23 mouse cellular contexts compared by ENCODE assay signal in the genomic region with DNA sequence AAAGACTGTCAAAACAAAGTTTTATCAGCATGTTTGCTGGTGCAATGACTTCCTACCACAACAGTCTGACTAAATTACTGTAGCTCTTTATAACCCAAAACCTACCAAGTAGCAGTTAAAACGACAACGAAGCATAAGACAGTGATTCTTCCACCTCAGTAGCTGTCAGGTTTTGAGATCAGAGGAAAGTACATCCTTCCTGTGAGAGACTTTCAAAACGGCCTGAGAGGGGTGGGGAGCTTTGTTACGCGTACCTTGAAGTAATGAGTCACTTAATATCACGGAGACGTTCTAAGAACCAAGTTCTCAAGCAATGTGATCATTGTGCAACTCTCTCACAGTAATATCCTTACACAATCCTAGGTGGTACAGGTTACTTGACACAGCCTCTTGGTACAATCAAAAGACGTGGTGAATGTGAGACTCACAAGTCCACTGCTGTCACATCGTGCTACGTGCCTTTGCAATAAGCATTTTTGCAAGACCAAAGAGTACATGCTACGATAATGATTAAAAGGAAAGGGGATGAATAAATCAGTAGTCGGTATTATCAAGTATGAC. TPM values are rescaled to one million over a fixed set of nuclear protein-coding genes. Genes with fewer than 3 reads are reported as not detected.
DNase-seq lines count a peak whose midpoint lies in the region; ATAC-seq and TF ChIP-seq lines count a peak whose summit lies in the region.
"Had no signal": no experiment of that assay in that cellular context is flagged by ENCODE, and none has a peak within 500 bp of the region (broad histone marks: within the 10 kb centered on the region; RNA-seq: fewer than 3 reads in every experiment).

No protein-coding gene starts in this region.

- peak; percentile 84 for DNase-seq in liver, adult 2 months (ENCODE audit: extremely low read depth, low read depth, low spot score)
- peak; percentile 77 for DNase-seq in CD4-positive helper T cell, adult 2 months (ENCODE audit: low read depth, low spot score)
- peak; percentile 67 for DNase-seq in T-cell, adult 2 months (ENCODE audit: low spot score)
- DNase-seq in left cerebral cortex, adult 2 months (ENCODE audit: extremely low spot score in 1 of 2, low spot score in 2 of 2), result no peak
- DNase-seq in hindbrain, embryonic 11.5 days (ENCODE audit: low spot score), result no peak
- DNase-seq: cerebellum, adult 2 months; heart, postnatal 14 days; kidney, adult 18-20 months; kidney, postnatal 14 days; left cerebral cortex, postnatal 4 days; liver; lung, embryonic 14.5 days; spleen, adult 18-20 months had no signal

- peaks cover 72% of the 10 kb centered on the region for H3K36me3 ChIP-seq in liver, adult 2 months (ENCODE audit: control insufficient read depth, insufficient read depth, low read length)
- peaks cover 41% of the 10 kb centered on the region for H3K36me3 ChIP-seq in liver, embryonic 12.5 days
- no peaks in the 10 kb centered on the region for H3K36me3 ChIP-seq in hindbrain, embryonic 11.5 days (ENCODE audit: control insufficient read depth, insufficient read depth, low read length)
- H3K36me3 ChIP-seq in forebrain, embryonic 13.5 days (ENCODE audit: poor library complexity, severe bottlenecking), result no peaks in the 10 kb centered on the region; the same call in 1 of the 2 replicates
- H3K36me3 ChIP-seq: G1E had no signal

- no peak for TF ChIP-seq CTCF in liver, adult 2 months (IDR thresholded peaks at IDR 0.05; ENCODE audit: low read depth, low read length)
- no peak for TF ChIP-seq CTCF in left cerebral cortex, adult 2 months (IDR thresholded peaks at IDR 0.05)

- intact Hi-C loops in left cerebral cortex, adult 2 months (cut with DNase I), result no loop called here

- no peak overlapping the region for H3K4me2 ChIP-seq in liver, embryonic 12.5 days
- H3K4me2 ChIP-seq in hindbrain, embryonic 11.5 days (replicated peaks; ENCODE audit: low read depth, low read length), result no peak overlapping the region
- H3K4me2 ChIP-seq in forebrain, embryonic 13.5 days, result no peak overlapping the region
- H3K4me2 ChIP-seq: heart, embryonic 12.5 days; hindbrain, embryonic 14.5 days; lung, embryonic 14.5 days; midbrain, embryonic 13.5 days; neural tube, embryonic 13.5 days had no signal

- H3K27me3 ChIP-seq in liver, adult 2 months (ENCODE audit: control insufficient read depth, insufficient read depth, low read length), result no peaks in the 10 kb centered on the region
- H3K27me3 ChIP-seq in liver, embryonic 12.5 days (replicated peaks), result no peaks in the 10 kb centered on the region
- no peaks in the 10 kb centered on the region for H3K27me3 ChIP-seq in hindbrain, embryonic 11.5 days (ENCODE audit: control insufficient read depth, insufficient read depth, low read length)
- H3K27me3 ChIP-seq in forebrain, embryonic 13.5 days, result no peaks in the 10 kb centered on the region
- H3K27me3 ChIP-seq: heart, embryonic 12.5 days; midbrain, embryonic 13.5 days; neural tube, embryonic 13.5 days had no signal

- peak overlapping the region; percentile 21; the same call in 1 of the 2 replicates for H3K9ac ChIP-seq in liver, adult 2 months (ENCODE audit: low read depth, low read length)
- no peak overlapping the region for H3K9ac ChIP-seq in liver, embryonic 12.5 days
- no peak overlapping the region for H3K9ac ChIP-seq in hindbrain, embryonic 11.5 days (ENCODE audit: low read depth, low read length)
- H3K9ac ChIP-seq in forebrain, embryonic 13.5 days, result no peak overlapping the region
- H3K9ac ChIP-seq: heart, embryonic 12.5 days; hindbrain, embryonic 14.5 days; lung, embryonic 14.5 days; midbrain, embryonic 13.5 days; neural tube, embryonic 13.5 days had no signal

- no peak for ATAC-seq in liver, embryonic 12.5 days
- ATAC-seq in megakaryocyte, adult 5-6 weeks (ENCODE audit: poor library complexity, severe bottlenecking), result peak; percentile 33; the same call in 1 of the 2 replicates
- ATAC-seq in hindbrain, embryonic 11.5 days (ENCODE audit: low FRiP score), result no peak
- no peak for ATAC-seq in forebrain, embryonic 13.5 days
- ATAC-seq: midbrain, embryonic 13.5 days had no signal

- WGBS in liver, adult 2 months, result 41% methylated on average over 12 of the region's 12 CpGs
- WGBS in liver, embryonic 12.5 days (ENCODE audit: insufficient replicate concordance), result 74% methylated on average over 12 of the region's 12 CpGs
- WGBS in hindbrain, embryonic 11.5 days, result 93% methylated on average over 12 of the region's 12 CpGs
- 83% methylated on average over 12 of the region's 12 CpGs for WGBS in forebrain, embryonic 13.5 days

- H3K27ac ChIP-seq in liver, adult 2 months (replicated peaks; ENCODE audit: insufficient read depth, low read depth, low read length), result peak overlapping the region; percentile 38
- no peak overlapping the region for H3K27ac ChIP-seq in liver, embryonic 12.5 days
- no peak overlapping the region for H3K27ac ChIP-seq in left cerebral cortex, adult 2 months
- no peak overlapping the region for H3K27ac ChIP-seq in hindbrain, embryonic 11.5 days (ENCODE audit: low read depth, low read length)
- H3K27ac ChIP-seq in forebrain, embryonic 13.5 days, result no peak overlapping the region
- H3K27ac ChIP-seq: hindbrain, embryonic 14.5 days; midbrain, embryonic 13.5 days; neural tube, embryonic 13.5 days had no signal

- H3K4me3 ChIP-seq in liver, adult 2 months (ENCODE audit: insufficient read depth, low read depth, low read length), result no peak overlapping the region
- no peak overlapping the region for H3K4me3 ChIP-seq in liver, embryonic 12.5 days
- H3K4me3 ChIP-seq in left cerebral cortex, adult 2 months, result no peak overlapping the region
- no peak overlapping the region for H3K4me3 ChIP-seq in hindbrain, embryonic 11.5 days (ENCODE audit: low read depth, low read length)
- H3K4me3 ChIP-seq in forebrain, embryonic 13.5 days, result no peak overlapping the region
- H3K4me3 ChIP-seq: heart, embryonic 12.5 days; midbrain, embryonic 13.5 days; neural tube, embryonic 13.5 days had no signal

- H3K4me1 ChIP-seq in liver, adult 2 months (ENCODE audit: control insufficient read depth, insufficient read depth, low read length), result peaks cover 23% of the 10 kb centered on the region
- H3K4me1 ChIP-seq in liver, embryonic 12.5 days, result no peaks in the 10 kb centered on the region
- no peaks in the 10 kb centered on the region for H3K4me1 ChIP-seq in hindbrain, embryonic 11.5 days (replicated peaks; ENCODE audit: control insufficient read depth, insufficient read depth, low read length)
- no peaks in the 10 kb centered on the region for H3K4me1 ChIP-seq in forebrain, embryonic 13.5 days
- H3K4me1 ChIP-seq: heart, embryonic 12.5 days; midbrain, embryonic 13.5 days; neural tube, embryonic 13.5 days had no signal

- no peaks in the 10 kb centered on the region; the same call in 1 of the 2 replicates for H3K79me2 ChIP-seq in liver, adult 2 months (ENCODE audit: control insufficient read depth, insufficient read depth, low read length)

- no peak for TF ChIP-seq POLR2A in liver, adult 2 months (IDR thresholded peaks at IDR 0.05; ENCODE audit: extremely low read depth, insufficient read depth, low read length)

- H3K9me3 ChIP-seq in liver, embryonic 12.5 days (replicated peaks), result no peaks in the 10 kb centered on the region
- H3K9me3 ChIP-seq in hindbrain, embryonic 11.5 days (ENCODE audit: control insufficient read depth, low read length), result no peaks in the 10 kb centered on the region
- no peaks in the 10 kb centered on the region for H3K9me3 ChIP-seq in forebrain, embryonic 13.5 days (replicated peaks)
- H3K9me3 ChIP-seq: G1E; heart, embryonic 12.5 days; midbrain, embryonic 13.5 days; neural tube, embryonic 13.5 days had no signal

RNA-seq across cellular contexts. Expression of gene Lipa, which starts 22.0 kb away (rescaled TPM):
- total RNA-seq in liver, adult 2 months (2014; rRNA removed), result 159 and 192 TPM in 2 replicates
- polyA plus RNA-seq in liver, adult 2 months (2012; rRNA removed), result 137 and 146 TPM in 2 replicates
- 33.4 and 35.0 TPM in 2 replicates for polyA plus RNA-seq in liver, embryonic 12.5 days (2016; fragmentation: Nextera tagmentation; extraction: Ambion mirVana)
- 119 and 136 TPM in 2 replicates for total RNA-seq in megakaryocyte, adult 5-6 weeks (2015)
- 69.1 and 73.0 TPM in 2 replicates for total RNA-seq in megakaryocyte, adult 5-6 weeks (2017)
- 10 to 100 TPM; 15.3 to 17.5 TPM for total RNA-seq in left cerebral cortex, adult 2 months (2021)
- 27.3 and 28.2 TPM in 2 replicates for polyA plus RNA-seq in hindbrain, embryonic 11.5 days (2014; fragmentation: Nextera tagmentation; extraction: Ambion mirVana)
- polyA plus RNA-seq in forebrain, embryonic 13.5 days (2015; fragmentation: Nextera tagmentation; extraction: Ambion mirVana), result 12.7 and 13.6 TPM in 2 replicates
- polyA plus RNA-seq: G1E had no signal

RNA-seq across cellular contexts. Expression of gene Ch25h, which starts 30.3 kb away (rescaled TPM):
- 0.34 TPM in 1 of 2 replicates, not detected in the other for total RNA-seq in liver, adult 2 months (2014; rRNA removed)
- 0.09 and 0.22 TPM in 2 replicates for polyA plus RNA-seq in liver, adult 2 months (2012; rRNA removed)
- polyA plus RNA-seq in liver, embryonic 12.5 days (2016; fragmentation: Nextera tagmentation; extraction: Ambion mirVana), result 0.43 and 0.97 TPM in 2 replicates
- not detected in 2 replicates for total RNA-seq in megakaryocyte, adult 5-6 weeks (2015)
- total RNA-seq in megakaryocyte, adult 5-6 weeks (2017), result not detected in 2 replicates
- under 1 TPM; 0.58 to 0.75 TPM for total RNA-seq in left cerebral cortex, adult 2 months (2021)
- polyA plus RNA-seq in hindbrain, embryonic 11.5 days (2014; fragmentation: Nextera tagmentation; extraction: Ambion mirVana), result 0.42 and 1.0 TPM in 2 replicates
- polyA plus RNA-seq in forebrain, embryonic 13.5 days (2015; fragmentation: Nextera tagmentation; extraction: Ambion mirVana), result 0.23 and 0.37 TPM in 2 replicates
- total RNA-seq: gastrocnemius, adult 18-20 months; megakaryocyte progenitor cell, adult 5-6 weeks had no signal
- polyA plus RNA-seq: G1E had no signal

RNA-seq across cellular contexts. Expression of gene Ifit2, which starts 45.3 kb away (rescaled TPM):
- total RNA-seq in liver, adult 2 months (2014; rRNA removed), result 3.6 and 8.0 TPM in 2 replicates
- 0.29 and 0.35 TPM in 2 replicates for polyA plus RNA-seq in liver, adult 2 months (2012; rRNA removed)
- 2.9 and 3.1 TPM in 2 replicates for polyA plus RNA-seq in liver, embryonic 12.5 days (2016; fragmentation: Nextera tagmentation; extraction: Ambion mirVana)
- total RNA-seq in megakaryocyte, adult 5-6 weeks (2015), result 10.1 and 10.2 TPM in 2 replicates
- 20.2 and 21.2 TPM in 2 replicates for total RNA-seq in megakaryocyte, adult 5-6 weeks (2017)
- total RNA-seq in left cerebral cortex, adult 2 months (2021), result 1 to 10 TPM; 7.1 to 8.2 TPM
- 3.7 and 4.2 TPM in 2 replicates for polyA plus RNA-seq in hindbrain, embryonic 11.5 days (2014; fragmentation: Nextera tagmentation; extraction: Ambion mirVana)
- 5.1 and 6.0 TPM in 2 replicates for polyA plus RNA-seq in forebrain, embryonic 13.5 days (2015; fragmentation: Nextera tagmentation; extraction: Ambion mirVana)
- polyA plus RNA-seq: G1E had no signal

Comparison
In these comparisons a context has a peak if more than half of its experiments do, and no peak if none do; other contexts are left out.
1. DNase-seq: peak in liver, adult 2 months (single experiment), CD4-positive helper T cell, adult 2 months (single experiment) and T-cell, adult 2 months (single experiment); none in left cerebral cortex, adult 2 months (0 of 2) and hindbrain, embryonic 11.5 days (single experiment).